Mouse (Mus musculus): Measurements from ENCODE around the gene Dlgap1. TPM values are rescaled to one million over a fixed set of nuclear protein-coding genes. Genes with fewer than 3 reads are reported as not detected.
A peak's percentile ranks its signal among the peaks of the same experiment; 100 is the strongest.

Gene Dlgap1
- polyA plus RNA-seq, 2 experiments, result 4.6 to 4.7 TPM

DNA sequence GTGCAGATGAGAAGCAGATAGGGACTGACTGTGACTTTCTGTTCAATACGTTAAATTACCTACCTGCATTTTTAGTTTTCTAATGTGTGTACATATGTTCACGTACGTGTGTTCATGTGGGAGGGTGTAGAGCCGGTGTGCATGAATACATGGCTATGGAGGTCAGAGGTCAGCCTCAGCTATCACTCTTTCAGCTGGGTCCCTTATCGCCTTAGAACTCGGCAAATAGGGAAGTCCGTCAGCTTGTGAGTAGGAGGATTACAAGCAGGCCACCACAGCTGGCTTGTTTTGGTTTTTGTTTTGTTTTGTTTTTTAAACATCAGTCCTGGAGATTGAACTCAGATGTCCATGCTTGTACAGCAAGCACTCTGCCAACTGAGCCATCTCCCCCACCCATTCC, 645.0 kb downstream of the Dlgap1 start:
- Histone ChIP-seq H3K27me3 (ENCODE audit: control insufficient read depth, insufficient read depth, low read length) (no peaks in the 10 kb centered on the region), H3K4me1 (ENCODE audit: control insufficient read depth, insufficient read depth, low read length) (no peaks in the 10 kb centered on the region), H3K27ac (replicated peaks; ENCODE audit: low read depth, low read length) (no peak overlapping the region), H3K4me3 (replicated peaks; ENCODE audit: low read length) (no peak overlapping the region), H3K36me3 (ENCODE audit: control insufficient read depth, insufficient read depth, low read length) (no peaks in the 10 kb centered on the region), H3K9me3 (ENCODE audit: control insufficient read depth, low read length) (no peaks in the 10 kb centered on the region), H3K9ac (ENCODE audit: low read depth, low read length, severe bottlenecking) (no peak overlapping the region), H3K4me2 (replicated peaks; ENCODE audit: low read depth, low read length, severe bottlenecking) (no peak overlapping the region)
- TF ChIP-seq POLR2A (IDR thresholded peaks at IDR 0.05; ENCODE audit: borderline replicate concordance, extremely low read depth, insufficient read depth, insufficient read length), result no peak
- DNase-seq (ENCODE audit: low spot score) (no peak), ATAC-seq (ENCODE audit: low FRiP score, low read depth) (no peak)
- WGBS, result 80% methylated on average over 7 of the region's 7 CpGs

DNA sequence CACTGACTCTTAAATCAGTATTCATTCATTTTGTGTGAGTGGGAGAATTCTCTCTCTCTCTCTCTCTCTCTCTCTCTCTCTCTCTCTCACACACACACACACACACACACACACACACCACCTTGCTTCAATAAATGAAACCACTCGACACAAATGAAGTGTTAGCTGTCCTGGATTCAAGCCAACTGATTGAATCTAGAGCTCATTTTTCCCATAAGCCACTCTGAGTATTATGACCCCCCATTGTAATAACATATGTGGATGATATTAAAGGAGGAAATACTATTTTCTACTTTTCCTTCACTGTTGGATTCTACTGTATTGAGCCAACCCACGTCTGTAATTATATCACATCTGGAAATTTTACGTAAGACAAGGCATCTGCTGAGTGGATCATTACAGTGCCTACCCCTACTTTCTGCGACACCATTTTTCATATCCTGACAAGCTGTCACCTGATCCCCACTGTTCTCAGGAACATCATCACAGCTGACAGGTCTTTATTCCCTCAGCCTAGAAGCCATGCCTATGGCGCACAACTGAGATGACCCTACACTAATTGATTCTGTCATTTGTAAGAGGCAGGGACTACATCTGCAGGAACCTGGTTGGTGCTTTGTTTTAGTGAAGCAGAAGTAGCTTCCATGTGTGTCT, 645.7 kb downstream of the Dlgap1 start:
- H3K9ac ChIP-seq (ENCODE audit: low read depth, low read length, severe bottlenecking), result no peak overlapping the region
- H3K27me3 ChIP-seq (ENCODE audit: control insufficient read depth, insufficient read depth, low read length), result no peaks in the 10 kb centered on the region
- no peak for TF ChIP-seq POLR2A (IDR thresholded peaks at IDR 0.05; ENCODE audit: borderline replicate concordance, extremely low read depth, insufficient read depth, insufficient read length)
- 50% methylated on average over 5 of the region's 5 CpGs for WGBS
- no peak overlapping the region for H3K4me2 ChIP-seq (replicated peaks; ENCODE audit: low read depth, low read length, severe bottlenecking)
- no peak overlapping the region for H3K27ac ChIP-seq (replicated peaks; ENCODE audit: low read depth, low read length)
- H3K9me3 ChIP-seq (ENCODE audit: control insufficient read depth, low read length), result no peaks in the 10 kb centered on the region
- H3K4me1 ChIP-seq (ENCODE audit: control insufficient read depth, insufficient read depth, low read length), result no peaks in the 10 kb centered on the region
- H3K36me3 ChIP-seq (ENCODE audit: control insufficient read depth, insufficient read depth, low read length), result no peaks in the 10 kb centered on the region
- H3K4me3 ChIP-seq (replicated peaks; ENCODE audit: low read length), result no peak overlapping the region
- peak; percentile 57; the same call in 1 of the 2 replicates for ATAC-seq (ENCODE audit: low FRiP score, low read depth)
- peak; percentile 50 for DNase-seq (ENCODE audit: low spot score)

DNA sequence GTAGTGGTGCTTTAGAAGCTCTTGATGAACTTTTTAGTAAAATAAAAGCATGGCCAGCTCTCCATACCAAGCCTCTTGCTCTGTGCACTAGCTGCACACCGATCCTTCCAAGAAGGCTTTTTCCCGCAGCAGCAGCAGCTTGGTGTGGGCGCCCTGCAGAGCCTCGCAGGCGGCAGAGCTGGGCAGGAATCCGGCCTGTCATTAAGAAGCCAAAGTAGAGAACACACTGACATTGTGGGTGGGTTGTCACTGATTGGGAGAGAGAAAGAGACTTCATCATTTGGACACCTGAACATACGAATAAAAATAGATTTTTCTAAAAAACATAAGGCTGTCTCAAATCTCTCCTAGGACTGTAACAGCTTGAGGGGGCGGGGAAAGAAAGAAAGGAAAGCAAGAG, 653.6 kb downstream of the Dlgap1 start:
- Histone ChIP-seq H3K36me3 (ENCODE audit: control insufficient read depth, insufficient read depth, low read length) (no peaks in the 10 kb centered on the region), H3K4me1 (ENCODE audit: control insufficient read depth, insufficient read depth, low read length) (no peaks in the 10 kb centered on the region), H3K4me2 (replicated peaks; ENCODE audit: low read depth, low read length, severe bottlenecking) (no peak overlapping the region), H3K9me3 (ENCODE audit: control insufficient read depth, low read length) (no peaks in the 10 kb centered on the region), H3K4me3 (replicated peaks; ENCODE audit: low read length) (no peak overlapping the region), H3K27ac (replicated peaks; ENCODE audit: low read depth, low read length) (no peak overlapping the region), H3K27me3 (ENCODE audit: control insufficient read depth, insufficient read depth, low read length) (no peaks in the 10 kb centered on the region), H3K9ac (ENCODE audit: low read depth, low read length, severe bottlenecking) (no peak overlapping the region)
- no peak for TF ChIP-seq POLR2A (IDR thresholded peaks at IDR 0.05; ENCODE audit: borderline replicate concordance, extremely low read depth, insufficient read depth, insufficient read length)
- DNase-seq (ENCODE audit: low spot score) (no peak), ATAC-seq (ENCODE audit: low FRiP score, low read depth) (no peak)
- 81% methylated on average over 8 of the region's 8 CpGs for WGBS

DNA sequence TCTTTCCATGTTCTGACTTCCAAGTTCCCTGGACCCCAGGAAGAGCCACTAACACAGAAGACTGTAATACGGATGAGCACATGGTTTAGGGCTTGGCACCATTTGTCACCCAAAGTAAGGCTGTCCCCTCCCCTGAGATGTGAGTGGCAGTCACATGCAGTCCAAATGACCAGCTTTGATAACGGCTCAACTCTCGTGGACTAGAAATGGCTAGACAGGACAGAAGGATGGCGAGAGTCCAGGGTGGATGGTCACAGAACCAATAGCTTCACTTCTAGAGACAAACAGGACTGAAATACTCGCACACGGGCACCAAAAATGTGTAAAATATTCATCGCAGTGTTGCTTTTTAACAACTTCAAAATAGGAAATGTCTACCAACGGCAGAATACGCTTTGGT, 657.5 kb downstream of the Dlgap1 start:
- 90% methylated on average over 9 of the region's 9 CpGs for WGBS
- H3K27ac ChIP-seq (replicated peaks; ENCODE audit: low read depth, low read length), result no peak overlapping the region
- no peak overlapping the region for H3K4me3 ChIP-seq (replicated peaks; ENCODE audit: low read length)
- H3K36me3 ChIP-seq (ENCODE audit: control insufficient read depth, insufficient read depth, low read length), result no peaks in the 10 kb centered on the region
- no peak for DNase-seq (ENCODE audit: low spot score)
- H3K9ac ChIP-seq (ENCODE audit: low read depth, low read length, severe bottlenecking), result no peak overlapping the region
- H3K4me2 ChIP-seq (replicated peaks; ENCODE audit: low read depth, low read length, severe bottlenecking), result no peak overlapping the region
- peaks cover 6% of the 10 kb centered on the region; the same call in 1 of the 2 replicates for H3K4me1 ChIP-seq (ENCODE audit: control insufficient read depth, insufficient read depth, low read length)
- ATAC-seq (ENCODE audit: low FRiP score, low read depth), result no peak
- no peaks in the 10 kb centered on the region for H3K9me3 ChIP-seq (ENCODE audit: control insufficient read depth, low read length)
- no peak for TF ChIP-seq POLR2A (IDR thresholded peaks at IDR 0.05; ENCODE audit: borderline replicate concordance, extremely low read depth, insufficient read depth, insufficient read length)
- H3K27me3 ChIP-seq (ENCODE audit: control insufficient read depth, insufficient read depth, low read length), result no peaks in the 10 kb centered on the region

DNA sequence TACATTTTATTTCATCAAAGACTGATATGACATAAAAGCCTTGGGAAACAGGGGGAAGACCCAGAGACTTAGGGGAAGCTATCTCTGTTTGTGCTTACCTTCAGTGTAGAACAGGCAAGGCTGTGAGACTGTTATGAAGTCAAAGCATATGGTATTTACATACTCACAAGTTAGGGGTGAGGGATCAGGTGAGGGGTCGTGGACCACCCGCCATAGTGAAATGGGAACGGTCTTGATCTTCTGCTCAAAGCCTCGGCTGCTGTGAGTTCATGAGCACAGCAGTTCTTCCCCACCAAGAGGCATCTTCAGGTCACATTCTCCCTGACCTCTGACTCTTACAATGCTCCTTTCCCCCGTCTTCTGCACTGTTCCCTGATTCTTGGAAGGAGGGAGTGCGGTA, 658.1 kb downstream of the Dlgap1 start:
- no peaks in the 10 kb centered on the region for H3K27me3 ChIP-seq (ENCODE audit: control insufficient read depth, insufficient read depth, low read length)
- DNase-seq (ENCODE audit: low spot score) (no peak), ATAC-seq (ENCODE audit: low FRiP score, low read depth) (no peak)
- H3K9me3 ChIP-seq (ENCODE audit: control insufficient read depth, low read length), result no peaks in the 10 kb centered on the region
- H3K4me3 ChIP-seq (replicated peaks; ENCODE audit: low read length), result no peak overlapping the region
- no peaks in the 10 kb centered on the region for H3K36me3 ChIP-seq (ENCODE audit: control insufficient read depth, insufficient read depth, low read length)
- H3K27ac ChIP-seq (replicated peaks; ENCODE audit: low read depth, low read length), result no peak overlapping the region
- WGBS, result 83% methylated on average over 6 of the region's 6 CpGs
- H3K9ac ChIP-seq (ENCODE audit: low read depth, low read length, severe bottlenecking), result no peak overlapping the region
- H3K4me1 ChIP-seq (ENCODE audit: control insufficient read depth, insufficient read depth, low read length), result peaks cover 6% of the 10 kb centered on the region; the same call in 1 of the 2 replicates
- TF ChIP-seq POLR2A (IDR thresholded peaks at IDR 0.05; ENCODE audit: borderline replicate concordance, extremely low read depth, insufficient read depth, insufficient read length), result no peak
- no peak overlapping the region for H3K4me2 ChIP-seq (replicated peaks; ENCODE audit: low read depth, low read length, severe bottlenecking)
